Mouse (Mus musculus) embryo, embryonic 9.5 days (tissue): ENCODE measurements around the gene Ccdc62.

Experiments
- DNase-seq: peaks from one replicate; pipeline ENCODE4 v3.0.0-alpha.2; 2017; ENCODE audit errors: extremely low spot score

The Ccdc62 gene

DNA sequence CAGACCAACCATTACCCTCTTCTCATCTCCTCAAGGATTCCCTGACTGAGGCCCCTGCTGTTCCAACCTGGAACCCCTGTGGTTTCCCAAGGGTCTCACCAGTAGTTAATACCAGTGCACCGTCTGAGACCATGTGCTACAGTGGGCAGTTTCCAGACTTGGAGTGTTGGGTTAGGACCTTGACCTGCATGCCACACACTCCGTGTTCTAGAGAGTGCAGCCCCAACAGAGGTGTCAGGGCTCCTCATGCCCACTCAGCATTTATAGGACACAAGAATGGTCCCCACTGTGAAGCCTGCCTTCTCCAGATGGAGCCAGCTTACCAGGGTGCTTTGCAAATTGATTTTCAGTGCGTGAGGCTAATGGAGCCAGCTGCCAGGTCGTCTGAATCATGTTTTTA, 72.9 kb downstream of the Ccdc62 start:
- DNase-seq, result no peak

DNA sequence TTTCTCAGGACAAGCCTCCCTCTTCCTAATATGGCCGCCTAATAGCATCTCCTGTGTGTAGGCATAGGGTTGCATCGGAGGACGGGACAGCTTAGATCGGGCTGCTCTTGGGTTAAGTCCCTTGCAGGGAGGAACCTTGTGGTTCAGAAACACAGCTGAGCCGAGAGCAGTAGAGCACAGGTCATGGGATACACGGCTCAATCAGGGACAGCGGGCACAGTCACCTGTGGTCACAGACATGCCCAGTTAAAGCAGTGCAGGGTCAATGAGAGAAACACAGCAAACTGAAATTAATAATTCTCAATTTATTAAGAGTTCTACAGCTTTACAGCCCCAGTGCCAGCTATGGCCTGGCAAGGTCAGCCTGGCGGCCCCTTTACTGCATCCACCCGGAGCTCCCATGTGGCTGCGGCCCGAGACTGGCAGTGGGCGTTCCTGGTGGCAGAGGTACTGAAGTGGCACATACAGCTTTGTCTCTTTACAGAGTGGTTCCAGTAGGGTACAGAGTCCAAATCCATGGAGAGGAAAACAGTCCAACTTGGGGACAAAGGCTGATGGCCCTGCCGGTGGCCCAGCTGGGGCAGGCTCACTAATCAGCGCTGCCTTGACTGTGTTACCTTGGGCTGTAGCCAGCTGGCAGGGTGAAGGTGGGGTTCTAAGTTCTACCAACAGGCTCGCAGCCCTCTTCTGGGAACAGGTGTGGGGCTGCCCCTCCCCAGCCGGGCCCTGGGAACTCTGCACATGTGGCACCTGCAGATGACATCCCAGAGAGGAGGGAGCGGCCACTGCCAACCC, 74.1 kb downstream of the Ccdc62 start:
- no peak for DNase-seq

DNA sequence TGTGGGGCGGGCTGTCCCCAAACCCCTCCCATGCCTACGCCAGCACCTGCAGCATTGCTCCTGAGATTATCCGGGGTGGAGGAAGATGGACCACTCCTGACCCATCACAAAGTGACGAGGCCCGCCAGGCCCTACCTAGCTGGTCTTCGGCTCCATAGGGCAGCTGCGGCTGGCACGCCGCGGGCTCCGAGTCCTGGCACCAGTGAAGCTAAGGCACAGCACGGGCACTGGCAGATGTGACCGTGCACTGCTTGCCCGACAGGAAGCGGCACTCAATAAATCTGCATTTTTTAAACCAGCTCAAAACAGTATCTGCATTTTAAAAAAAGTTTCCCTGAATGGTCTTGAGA, 74.6 kb downstream of the Ccdc62 start:
- DNase-seq, result no peak

GRCm38 (mm10) chr5:124005591-124005990, 75.1 kb downstream of the Ccdc62 start:
- no peak for DNase-seq

DNA sequence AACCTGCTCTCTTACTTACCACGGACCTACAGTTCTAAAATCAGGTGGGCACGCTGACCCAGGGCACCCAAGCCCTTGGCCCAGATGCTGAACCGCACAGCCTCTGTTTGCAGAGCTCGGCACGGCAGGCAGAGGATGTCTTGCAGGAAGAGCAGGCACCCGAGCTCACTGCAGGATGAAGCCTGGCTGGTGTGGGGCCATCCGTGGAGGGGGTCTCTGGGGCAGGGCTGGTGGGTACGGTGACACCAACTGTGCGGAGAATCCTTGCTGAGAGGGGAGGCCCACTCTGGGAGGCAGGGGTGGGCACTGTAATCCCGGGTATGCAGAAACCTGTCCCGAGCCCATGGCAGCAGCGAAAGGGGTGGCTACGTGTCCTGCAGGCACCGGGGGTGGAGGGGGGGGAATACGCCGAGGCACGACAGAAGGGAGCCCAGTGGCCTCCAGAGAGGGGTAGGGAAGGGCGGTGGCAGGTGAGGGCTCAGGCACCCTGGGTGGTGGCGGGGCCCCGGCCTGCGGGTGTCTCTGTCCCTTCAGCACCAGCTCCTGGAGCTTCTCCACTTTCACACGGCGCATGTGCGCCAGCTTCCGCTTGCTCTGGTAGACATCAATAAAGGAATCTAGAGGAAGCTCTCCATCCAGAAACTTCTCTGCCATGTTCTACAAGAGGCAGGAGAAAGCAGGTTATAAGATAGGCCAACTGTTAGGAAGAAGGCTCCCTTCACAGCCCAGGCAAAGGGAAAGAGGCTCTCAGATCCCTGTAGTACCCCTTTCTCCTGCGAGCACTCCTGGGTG, 75.8 kb downstream of the Ccdc62 start:
- no peak for DNase-seq

DNA sequence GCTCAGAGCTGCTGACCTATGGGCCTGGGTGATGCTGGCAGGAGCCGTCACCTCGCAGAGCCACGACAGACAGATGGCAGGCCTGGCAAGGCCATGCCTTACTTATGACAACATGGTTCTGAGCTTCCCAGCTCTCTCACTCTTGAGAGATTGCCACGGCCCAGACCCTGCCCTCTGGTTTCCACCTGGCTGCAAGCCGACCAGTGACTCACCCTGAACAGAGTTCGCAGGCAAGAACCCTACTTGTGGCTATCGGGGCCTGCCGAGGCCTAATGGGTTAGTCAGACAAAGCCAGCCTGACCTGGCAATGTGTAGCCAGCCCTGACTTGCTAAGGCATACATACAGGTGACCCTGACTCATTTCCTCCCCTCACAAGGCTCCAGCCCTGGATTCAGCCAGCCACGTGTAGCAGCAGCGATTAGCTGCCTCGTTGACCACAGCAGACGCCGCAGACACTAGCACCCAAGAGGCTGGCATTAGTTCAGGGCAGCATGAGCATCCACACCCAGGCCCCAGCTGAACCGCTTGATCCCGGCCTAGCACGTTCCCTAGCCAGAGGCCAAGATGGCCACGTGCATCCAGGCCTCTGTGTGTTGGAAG, 76.5 kb downstream of the Ccdc62 start:
- DNase-seq, result no peak

DNA sequence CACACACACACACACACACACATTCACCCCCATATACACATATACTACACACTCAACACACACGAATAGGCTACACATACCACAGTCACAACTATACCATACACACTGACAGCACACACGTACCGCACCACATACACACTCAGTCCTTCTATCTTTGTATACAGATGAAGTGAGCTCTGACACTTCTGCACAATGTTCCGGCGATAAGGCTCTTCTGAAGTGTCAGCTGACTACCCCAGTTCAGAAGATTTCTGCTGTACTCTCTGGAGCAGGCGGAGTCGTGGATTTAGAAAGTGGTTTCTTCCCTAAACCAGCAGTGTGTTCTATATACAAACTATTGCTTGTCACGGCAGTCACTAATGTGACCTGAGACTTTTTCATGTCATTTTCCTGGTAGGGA, 79.6 kb downstream of the Ccdc62 start:
- DNase-seq, result no peak

- DNase-seq, result peak; percentile 64
These were observed 80.6 kb downstream of the Ccdc62 start for GRCm38 (mm10) chr5:124010910-124011655.

- DNase-seq, result peak; percentile 19
These were observed 81.4 kb downstream of the Ccdc62 start for GRCm38 (mm10) chr5:124011927-124012326.

DNA sequence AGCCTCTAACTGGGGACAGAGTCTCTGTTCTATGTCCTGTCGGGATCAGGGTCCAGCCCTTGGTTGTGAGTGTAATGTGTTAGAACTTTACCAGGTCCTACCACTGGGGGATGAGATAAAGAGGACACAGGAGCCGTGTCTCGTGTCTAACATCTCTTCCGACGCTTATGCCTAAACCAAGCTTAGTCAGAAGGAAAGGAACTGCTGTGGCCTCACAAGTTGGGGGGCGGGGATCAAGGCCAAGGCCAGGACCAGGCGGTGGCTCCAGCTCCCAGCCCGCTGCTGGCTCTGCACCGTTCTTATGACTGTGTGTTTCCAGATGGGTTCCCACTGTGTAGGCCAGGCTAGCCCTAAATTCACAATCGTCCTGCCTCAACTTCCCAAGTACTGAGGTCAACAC, 82.4 kb downstream of the Ccdc62 start:
- no peak for DNase-seq

- no peak for DNase-seq
These were observed 83.3 kb downstream of the Ccdc62 start for GRCm38 (mm10) chr5:124013747-124014146.

DNA sequence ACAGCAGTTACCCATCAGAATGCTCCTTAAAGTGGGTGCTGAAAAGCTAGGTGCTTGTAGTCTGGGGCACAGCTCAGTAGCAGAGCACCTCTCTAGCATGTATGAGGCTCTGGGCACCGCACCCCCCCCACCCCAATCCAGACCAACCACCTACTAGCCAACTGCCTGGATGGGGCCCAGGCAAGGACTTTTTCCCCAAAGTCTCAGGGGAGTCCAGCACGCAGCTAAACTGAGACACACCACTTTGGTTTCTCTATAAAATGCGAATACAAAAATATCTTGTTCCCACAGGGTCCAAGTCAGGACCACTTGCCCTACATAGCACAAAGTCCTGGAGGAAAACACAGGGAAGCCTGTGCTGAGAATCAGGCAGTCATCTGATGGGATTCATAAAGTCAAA, 83.7 kb downstream of the Ccdc62 start:
- DNase-seq, result no peak

DNA sequence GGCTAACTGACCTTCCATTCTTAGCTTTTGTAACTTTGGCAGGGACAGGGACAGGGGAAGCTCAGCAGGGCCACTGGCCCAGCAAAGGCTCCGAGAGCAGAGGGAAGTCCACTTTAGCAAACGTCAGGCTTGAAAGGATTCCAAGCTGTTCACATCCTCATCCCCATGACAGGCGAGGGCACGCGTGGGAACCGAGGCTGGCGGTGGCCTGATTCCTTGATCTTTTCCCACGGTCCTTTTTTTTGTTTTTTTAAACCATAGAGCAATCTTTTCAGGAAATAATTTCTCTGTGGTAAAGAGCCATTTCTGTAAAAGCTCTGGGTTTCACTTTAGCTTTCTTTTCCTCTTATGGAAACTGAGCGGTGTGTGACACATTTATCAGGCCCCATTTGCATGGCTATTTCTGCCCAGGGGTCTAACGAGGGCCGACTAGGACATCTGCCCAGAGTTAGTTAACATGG, 84.3 kb downstream of the Ccdc62 start:
- DNase-seq, result peak; percentile 28

- DNase-seq, result no peak
These were observed 85.2 kb downstream of the Ccdc62 start for GRCm38 (mm10) chr5:124015727-124016126.

DNA sequence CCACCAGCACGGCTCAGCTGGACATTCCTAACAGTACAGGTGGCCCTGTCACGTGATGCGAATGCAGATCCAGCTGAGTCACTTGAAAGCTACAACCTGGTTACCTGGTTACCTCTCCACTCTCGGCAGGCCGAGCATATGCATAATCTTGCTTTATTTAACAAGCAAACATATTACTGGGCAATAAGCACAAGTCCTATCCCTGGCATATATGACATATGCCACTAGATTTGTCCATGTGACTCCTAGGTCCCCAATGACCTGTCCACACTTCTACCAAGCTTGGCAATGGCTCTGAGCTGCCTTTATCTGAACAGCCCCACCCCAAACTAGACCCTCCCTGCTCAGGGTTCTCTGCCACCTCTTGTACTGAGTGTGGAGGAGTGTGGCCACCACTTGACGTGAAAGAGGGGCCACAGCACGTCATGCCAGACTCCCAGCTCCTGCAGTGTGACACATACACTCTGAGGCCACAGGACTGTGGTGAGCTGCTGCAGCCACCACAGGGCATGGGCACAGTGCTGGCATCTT, 85.9 kb downstream of the Ccdc62 start:
- DNase-seq, result no peak

DNA sequence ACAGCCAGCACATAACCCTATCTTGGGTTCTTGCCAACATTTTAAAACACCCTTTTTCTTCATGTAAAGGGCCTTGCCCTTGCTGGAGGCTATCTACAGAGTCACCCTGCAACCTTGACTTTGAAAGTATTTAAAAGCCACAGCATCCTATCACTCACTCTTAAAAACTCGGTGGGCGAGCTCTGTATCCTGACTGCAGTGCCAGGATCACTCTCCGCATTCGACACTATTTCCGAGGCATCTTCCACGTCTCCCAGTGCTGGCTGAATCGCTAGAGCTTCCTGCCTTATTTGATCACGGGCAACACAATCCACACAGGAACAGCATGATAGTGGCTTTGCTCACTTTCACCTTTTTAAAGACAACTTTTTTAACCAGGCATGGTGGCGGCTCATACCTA, 87.5 kb downstream of the Ccdc62 start:
- no peak for DNase-seq

DNA sequence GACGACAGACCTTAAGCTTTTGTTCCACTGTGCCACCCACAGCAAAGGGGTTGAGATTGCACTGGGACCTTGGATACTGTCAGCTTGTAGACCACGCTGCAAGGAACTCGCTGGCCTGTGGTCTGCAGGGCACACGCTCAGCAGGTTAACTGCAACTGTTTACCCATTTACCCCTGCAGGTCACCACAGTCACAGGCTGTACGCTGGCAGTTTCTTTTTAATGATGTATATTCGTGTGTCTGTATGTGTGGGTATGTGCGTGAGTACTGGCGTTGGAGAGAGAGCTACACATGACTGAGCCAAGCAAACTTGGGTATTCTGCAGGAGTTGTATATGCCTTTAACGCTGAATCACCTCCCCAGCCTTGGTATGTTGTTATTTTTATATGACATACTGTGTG, 88.2 kb downstream of the Ccdc62 start:
- DNase-seq, result no peak
